Mouse (Mus musculus): ENCODE results near the gene Specc1l.

Gene Specc1l

GRCm38 (mm10) chr10:75294926-75295325 is 83.1 kb downstream of the Specc1l start:
- CTCF ChIA-PET = interaction anchor here in 2 of 4 experiments (1.6 to 1.9 kb wide), 2 partner anchors 9 to 17 kb away, joined by 4 to 7 read pairs; no protein-coding TSS in a partner anchor
- POLR2A ChIA-PET = interaction anchor here in 1 of 4 experiments (0.9 to 1.3 kb wide), 2 partner anchors 9 to 19 kb away, joined by 3 read pairs; no protein-coding TSS in a partner anchor

GRCm38 (mm10) chr10:75298608-75299007 is 86.7 kb downstream of the Specc1l start:
- ChIA-PET POLR2A (interaction anchor here in 1 of 4 experiments (1.0 to 1.8 kb wide), 3 partner anchors 11 to 199 kb away, joined by 3 to 5 read pairs (median 4); no protein-coding TSS in a partner anchor), CTCF (interaction anchor here in 2 of 4 experiments (0.6 to 0.7 kb wide), 2 partner anchors 19 to 320 kb away, joined by 3 to 4 read pairs; no protein-coding TSS in a partner anchor)

DNA sequence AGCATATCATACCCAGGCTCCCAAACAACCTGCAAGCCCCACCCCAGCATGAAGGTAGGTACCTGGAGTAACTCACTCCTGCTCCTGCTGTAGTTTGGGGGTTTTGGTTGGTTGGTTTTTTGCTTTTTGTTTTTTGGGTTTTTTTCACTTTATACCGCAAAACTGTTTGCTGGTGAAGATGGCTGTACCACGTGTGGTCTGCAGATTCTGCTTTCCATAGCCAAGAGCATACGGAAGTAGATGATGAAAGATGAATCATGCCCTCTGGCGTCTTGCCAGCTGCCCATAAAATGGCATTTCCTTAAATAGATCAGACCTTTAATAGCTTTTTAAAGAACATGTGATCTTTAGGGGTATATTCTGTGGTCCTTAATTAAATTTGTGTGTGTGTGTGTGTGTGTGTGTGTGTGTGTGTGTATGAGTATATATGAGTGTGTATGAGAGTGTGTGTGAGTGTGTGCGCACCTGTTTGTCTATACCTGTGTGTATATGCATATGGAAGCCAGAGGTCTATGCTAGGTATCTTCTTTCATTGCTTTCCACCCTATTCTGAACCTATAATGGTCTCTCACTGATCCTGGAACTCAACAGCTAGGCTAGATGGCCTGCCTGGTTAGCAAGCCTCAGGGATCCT is 88.0 kb downstream of the Specc1l start:
- ChIA-PET CTCF (no interaction called here), POLR2A (interaction anchor here in 1 of 4 experiments (1.0 to 1.8 kb wide), 3 partner anchors 10 to 198 kb away, joined by 3 to 5 read pairs (median 4); no protein-coding TSS in a partner anchor)

GRCm38 (mm10) chr10:75301195-75301806 is 89.4 kb downstream of the Specc1l start:
- POLR2A ChIA-PET = interaction anchor here in 1 of 4 experiments (0.6 to 1.1 kb wide), 2 partner anchors 50 to 335 kb away, joined by 3 read pairs; no protein-coding TSS in a partner anchor
- CTCF ChIA-PET = no interaction called here

DNA sequence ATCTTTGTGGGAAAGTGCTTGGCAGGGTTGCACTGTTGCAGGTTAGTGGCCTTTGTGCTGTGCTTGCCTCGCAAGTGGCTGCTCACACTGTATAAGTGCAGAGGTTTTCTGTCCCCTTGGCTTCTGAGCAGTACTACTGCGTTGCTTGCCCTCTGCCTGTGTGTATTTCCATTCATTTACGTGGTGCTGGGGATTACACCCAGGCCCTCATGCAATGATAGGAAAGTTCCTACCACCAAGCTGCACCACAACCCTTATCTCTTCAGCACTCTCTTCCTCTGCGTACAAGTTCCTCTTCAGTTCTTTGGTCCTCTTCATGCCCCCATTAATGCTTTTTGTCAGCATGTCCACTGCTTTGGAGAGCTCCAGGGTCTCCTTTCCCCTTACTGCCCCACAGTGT is 90.1 kb downstream of the Specc1l start:
- ChIA-PET POLR2A (interaction anchor here in 1 of 4 experiments (1.1 kb wide), 1 partner anchor 51 kb away, joined by 3 read pairs; no protein-coding TSS in a partner anchor), CTCF (no interaction called here)

GRCm38 (mm10) chr10:75302536-75302935 is 90.7 kb downstream of the Specc1l start:
- ChIA-PET CTCF (interaction anchor here in 1 of 4 experiments (0.5 kb wide), 1 partner anchor 47 kb away, joined by 3 read pairs; no protein-coding TSS in a partner anchor), POLR2A (no interaction called here)

DNA sequence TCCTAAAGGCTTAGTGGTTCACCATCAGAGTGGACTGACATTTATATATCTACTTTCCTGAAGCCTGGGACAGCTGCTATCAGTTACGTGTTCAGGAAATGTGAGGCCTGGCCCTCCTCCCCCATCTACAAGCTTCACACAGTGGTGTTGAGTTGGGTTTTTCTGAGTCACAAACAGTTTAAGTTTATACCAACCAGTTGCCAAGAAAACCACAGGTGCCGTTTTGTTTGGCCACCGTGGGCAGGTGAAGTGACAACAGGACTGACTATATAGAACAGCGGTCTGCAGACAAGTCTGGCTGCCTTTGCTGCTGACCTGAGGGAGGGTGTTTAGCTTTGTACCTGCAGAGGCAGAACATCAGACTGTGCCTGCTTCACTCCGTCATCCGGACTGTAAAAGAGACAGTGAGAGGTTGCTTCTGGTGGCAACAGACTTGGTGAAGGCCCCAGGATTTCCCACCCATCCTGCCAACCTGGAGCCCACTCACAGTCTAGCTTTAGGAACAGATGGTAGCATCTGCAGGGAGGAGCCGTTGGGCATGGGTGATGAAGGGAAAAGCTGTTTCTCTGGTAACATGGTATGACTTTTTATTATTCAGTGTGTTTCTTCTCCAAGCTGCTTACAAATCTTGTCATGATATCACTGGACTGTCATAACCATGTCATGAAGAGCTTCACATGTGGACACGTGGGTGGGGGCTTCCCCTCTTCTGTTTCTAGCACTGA is 91.6 kb downstream of the Specc1l start:
- CTCF ChIA-PET = interaction anchor here (0.7 to 2.8 kb wide), 9 partner anchors 9 to 431 kb away, joined by 3 to 9 read pairs (median 4); partner anchors contain the start of gene Adora2a (in 2 of the 4)
- POLR2A ChIA-PET = interaction anchor here (0.5 to 1.9 kb wide), 12 partner anchors 10 to 460 kb away, joined by 3 to 12 read pairs (median 3); partner anchors contain the start of genes Adora2a (in 1 of the 4), Cabin1 (in 1 of the 4) and Specc1l (in 1 of the 4)

GRCm38 (mm10) chr10:75304049-75304405 is 92.2 kb downstream of the Specc1l start:
- CTCF ChIA-PET = interaction anchor here (0.5 to 2.8 kb wide), 9 partner anchors 9 to 431 kb away, joined by 3 to 9 read pairs (median 4); partner anchors contain the start of gene Adora2a (in 2 of the 4)
- POLR2A ChIA-PET = interaction anchor here (0.5 to 1.9 kb wide), 14 partner anchors 9 to 460 kb away, joined by 3 to 12 read pairs (median 3); partner anchors contain the start of genes Adora2a (in 1 of the 4), Cabin1 (in 1 of the 4) and Specc1l (in 1 of the 4)

GRCm38 (mm10) chr10:75304413-75304812 is 92.5 kb downstream of the Specc1l start:
- ChIA-PET POLR2A (interaction anchor here (0.6 to 1.9 kb wide), 12 partner anchors 9 to 460 kb away, joined by 3 to 12 read pairs (median 3); partner anchors contain the start of genes Cabin1 (in 1 of the 4) and Specc1l (in 1 of the 4)), CTCF (interaction anchor here in 3 of 4 experiments (0.5 to 2.8 kb wide), 7 partner anchors 10 to 430 kb away, joined by 3 to 9 read pairs (median 5); partner anchors contain the start of gene Adora2a (in 1 of the 3))

DNA sequence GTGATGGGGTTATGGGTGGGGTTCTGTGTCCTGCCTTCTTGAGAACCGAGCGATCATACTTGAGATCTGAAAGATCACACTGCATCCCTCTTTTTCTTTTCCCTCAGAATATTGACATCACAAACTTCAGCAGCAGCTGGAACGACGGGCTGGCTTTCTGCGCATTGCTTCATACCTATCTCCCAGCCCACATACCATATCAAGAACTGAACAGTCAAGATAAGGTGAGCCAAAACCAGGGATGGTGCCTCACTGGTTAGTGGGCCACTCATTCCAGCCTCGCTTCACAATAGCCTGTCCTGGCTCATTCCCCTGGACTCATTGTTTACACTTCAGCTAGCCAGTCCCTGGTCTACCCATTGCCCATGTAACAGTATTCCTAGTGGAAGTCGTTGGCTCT is 95.3 kb downstream of the Specc1l start:
- POLR2A ChIA-PET = no interaction called here
- CTCF ChIA-PET = no interaction called here

DNA sequence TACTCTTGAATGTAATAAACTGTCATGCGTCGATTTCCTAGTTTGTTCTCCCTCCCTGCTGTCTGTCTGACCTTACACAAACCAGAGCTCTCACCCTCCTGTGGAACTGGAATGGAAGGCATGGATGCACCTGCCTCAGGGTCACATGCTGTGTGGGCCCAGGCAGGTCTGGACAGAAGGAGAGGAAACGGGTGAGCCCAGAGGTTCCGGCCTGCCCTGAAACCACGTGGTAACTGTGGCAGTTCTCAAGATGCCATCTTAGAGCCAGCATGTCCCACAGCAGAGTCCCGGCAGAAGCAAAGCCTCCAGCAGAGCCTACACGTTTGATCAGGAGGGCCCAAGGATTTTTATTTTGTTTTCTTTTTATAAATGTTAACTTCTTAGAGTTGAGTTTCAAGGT is 100.5 kb downstream of the Specc1l start:
- POLR2A ChIA-PET = interaction anchor here in 1 of 4 experiments (0.5 to 1.1 kb wide), 2 partner anchors 9 to 104 kb away, joined by 3 to 4 read pairs; no protein-coding TSS in a partner anchor
- CTCF ChIA-PET = no interaction called here

- ChIA-PET POLR2A (interaction anchor here in 3 of 4 experiments (0.6 to 1.4 kb wide), 6 partner anchors 10 to 91 kb away, joined by 3 to 4 read pairs (median 3); no protein-coding TSS in a partner anchor), CTCF (interaction anchor here in 2 of 4 experiments (0.5 to 0.7 kb wide), 2 partner anchors 163 to 166 kb away, joined by 3 to 5 read pairs; no protein-coding TSS in a partner anchor)
These were observed 102.5 kb downstream of the Specc1l start for GRCm38 (mm10) chr10:75314190-75314980.

DNA sequence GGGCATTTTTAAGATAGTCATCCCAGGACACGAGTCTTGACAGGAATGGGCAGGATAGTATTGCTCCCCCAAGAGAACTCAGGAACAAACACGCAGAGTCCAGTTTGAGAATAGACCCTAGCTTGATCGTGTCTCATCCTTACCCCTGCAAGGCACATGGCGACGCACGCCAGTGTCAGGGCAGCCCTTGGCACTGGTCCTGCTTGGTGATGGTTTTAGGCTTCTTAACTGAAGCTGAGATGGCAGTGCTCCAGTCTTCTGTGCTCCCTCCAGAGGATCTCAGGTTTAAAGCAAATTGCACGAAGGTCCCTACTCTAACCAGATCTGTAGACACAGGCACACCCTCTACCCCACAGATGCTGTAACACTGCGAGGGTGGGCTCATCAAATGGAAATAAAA is 103.9 kb downstream of the Specc1l start:
- ChIA-PET POLR2A (interaction anchor here in 1 of 4 experiments (0.5 to 1.4 kb wide), 2 partner anchors 9 to 732 kb away, joined by 3 to 4 read pairs; no protein-coding TSS in a partner anchor), CTCF (no interaction called here)

DNA sequence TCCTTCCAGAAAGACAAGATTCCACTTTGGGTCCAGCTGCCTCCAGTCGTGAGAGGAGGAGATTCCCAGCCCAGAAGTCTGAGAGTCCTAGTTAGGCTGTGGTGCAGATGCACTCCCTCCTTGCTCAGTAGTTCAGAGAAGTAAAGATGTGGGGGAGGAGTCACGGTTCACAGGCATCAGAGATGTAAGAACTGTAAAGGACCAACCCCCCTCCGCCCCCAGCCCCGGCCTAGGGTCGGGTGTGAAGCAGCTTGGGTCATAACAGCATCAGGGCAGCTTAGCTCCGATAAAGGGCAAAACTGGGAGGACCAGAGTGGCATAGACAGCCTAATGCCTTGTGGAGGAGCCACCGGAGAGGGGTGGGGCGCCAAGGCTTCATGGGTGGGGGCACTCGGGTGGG is 104.6 kb downstream of the Specc1l start:
- ChIA-PET CTCF (interaction anchor here (0.6 to 1.7 kb wide), 12 partner anchors 9 to 294 kb away, joined by 3 to 9 read pairs (median 4); no protein-coding TSS in a partner anchor), POLR2A (interaction anchor here in 2 of 4 experiments (0.5 to 1.1 kb wide), 7 partner anchors 13 to 731 kb away, joined by 3 to 8 read pairs (median 3); no protein-coding TSS in a partner anchor)

DNA sequence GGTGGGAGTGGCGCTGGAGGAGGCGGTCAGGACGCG is 104.8 kb downstream of the Specc1l start, which contains the start of gene Adora2a:
TSS of gene Adora2a (plus strand) at position 6 of the 36 bp plus-strand sequence.
- ChIA-PET POLR2A (interaction anchor here in 2 of 4 experiments (0.5 to 1.1 kb wide), 6 partner anchors 13 to 621 kb away, joined by 3 to 8 read pairs (median 3); no protein-coding TSS in a partner anchor), CTCF (interaction anchor here (0.9 to 1.7 kb wide), 11 partner anchors 9 to 128 kb away, joined by 3 to 9 read pairs (median 4); no protein-coding TSS in a partner anchor)

DNA sequence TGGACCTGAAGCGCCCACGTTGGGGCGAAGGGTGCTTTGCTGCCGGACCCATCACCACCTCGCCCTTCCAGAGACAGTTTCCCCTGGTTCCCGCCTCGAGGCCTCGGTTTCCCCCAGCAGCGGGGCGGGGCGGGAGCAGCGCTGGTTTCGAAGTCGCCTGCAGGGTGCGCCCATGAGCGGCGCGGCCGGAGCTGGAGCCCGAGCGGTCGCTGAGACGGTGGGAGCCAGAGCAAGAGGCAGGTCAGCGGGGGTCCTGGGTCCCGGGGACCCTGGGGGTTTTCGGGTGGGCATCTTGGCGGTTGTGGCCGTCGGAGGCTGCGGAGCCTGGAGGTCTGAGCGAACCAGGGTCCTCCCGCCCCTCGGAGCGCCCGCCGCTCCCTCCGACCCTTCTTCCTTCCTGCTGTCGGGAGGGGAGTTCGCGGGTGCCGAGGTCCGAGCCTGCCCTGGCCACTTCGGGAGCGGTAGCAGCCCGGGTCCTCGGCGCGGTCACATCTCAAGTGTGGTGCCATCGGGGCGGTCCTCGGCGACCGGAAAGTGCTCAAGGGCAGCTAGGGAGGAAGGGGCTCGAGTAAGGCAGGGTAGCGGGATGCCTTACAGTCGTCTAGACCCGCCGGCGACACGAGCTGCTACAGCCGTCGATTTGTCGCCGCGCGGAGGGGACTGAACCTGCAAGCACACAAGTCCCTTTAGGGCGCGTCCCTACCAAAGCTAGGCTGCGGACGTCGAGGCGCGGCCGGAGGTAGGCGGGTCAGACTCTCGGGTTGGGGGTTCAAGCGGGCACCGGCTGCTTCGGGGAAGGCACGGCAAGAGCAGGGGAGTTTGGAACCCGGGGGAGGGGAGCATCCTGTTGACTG is 105.3 kb downstream of the Specc1l start:
- CTCF ChIA-PET = interaction anchor here (0.7 to 1.7 kb wide), 18 partner anchors 8 to 166 kb away, joined by 3 to 9 read pairs (median 4); no protein-coding TSS in a partner anchor
- POLR2A ChIA-PET = interaction anchor here in 3 of 4 experiments (0.5 to 1.1 kb wide), 6 partner anchors 14 to 621 kb away, joined by 3 to 8 read pairs (median 3); no protein-coding TSS in a partner anchor

DNA sequence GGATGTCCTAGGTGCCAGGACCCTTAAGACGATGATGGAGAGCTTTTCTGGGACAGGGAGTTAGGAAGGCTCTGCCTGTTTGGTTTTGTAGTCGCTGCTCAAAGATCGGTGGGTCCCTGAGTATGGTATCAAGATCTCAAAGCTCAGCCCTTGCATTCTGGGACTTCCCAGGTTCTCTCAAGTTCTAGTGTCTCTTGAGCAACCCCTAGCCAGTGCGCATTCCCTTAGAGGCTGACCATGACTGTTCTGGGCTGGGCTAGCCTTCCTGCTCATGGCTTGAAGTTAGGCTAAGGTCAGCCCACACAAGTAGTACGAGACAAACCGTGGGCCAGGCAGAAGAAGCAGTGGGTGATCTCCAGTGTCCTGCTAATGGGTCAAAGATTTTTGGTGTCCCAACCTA is 106.3 kb downstream of the Specc1l start:
- ChIA-PET POLR2A (no interaction called here), CTCF (interaction anchor here in 1 of 4 experiments (1.0 kb wide), 1 partner anchor 167 kb away, joined by 4 read pairs; no protein-coding TSS in a partner anchor)
